Mouse (Mus musculus) spleen, postnatal 4 days (tissue): ENCODE measurements around the gene Wdr11.

Experiments
- DNase-seq, 2 experiments: peaks; one replicate each; pipeline ENCODE4 v3.0.0; 2022; ENCODE audit warnings: low spot score in 2 of 2

Wdr11 gene

DNA sequence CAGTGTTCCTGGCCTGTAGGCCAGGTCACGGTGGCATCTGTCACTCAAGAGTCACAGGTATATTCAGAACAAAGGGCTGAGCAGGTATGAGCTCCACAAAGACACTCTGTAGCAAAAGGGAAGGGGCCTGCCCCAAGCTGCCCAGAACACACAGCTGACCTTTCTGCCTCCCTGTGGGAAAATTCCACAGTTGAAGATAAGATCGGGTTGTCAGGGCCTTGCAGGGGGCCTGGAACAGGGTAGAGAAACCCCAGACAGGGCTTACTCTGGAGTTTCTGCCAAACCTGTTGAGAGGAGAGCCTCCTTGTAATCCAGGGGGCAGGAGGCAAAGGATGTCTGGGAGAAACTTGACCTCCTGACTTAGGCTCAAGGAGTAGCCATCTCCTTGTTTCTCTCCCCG lies 90.9 kb downstream of the Wdr11 start:
- no peak for DNase-seq

DNA sequence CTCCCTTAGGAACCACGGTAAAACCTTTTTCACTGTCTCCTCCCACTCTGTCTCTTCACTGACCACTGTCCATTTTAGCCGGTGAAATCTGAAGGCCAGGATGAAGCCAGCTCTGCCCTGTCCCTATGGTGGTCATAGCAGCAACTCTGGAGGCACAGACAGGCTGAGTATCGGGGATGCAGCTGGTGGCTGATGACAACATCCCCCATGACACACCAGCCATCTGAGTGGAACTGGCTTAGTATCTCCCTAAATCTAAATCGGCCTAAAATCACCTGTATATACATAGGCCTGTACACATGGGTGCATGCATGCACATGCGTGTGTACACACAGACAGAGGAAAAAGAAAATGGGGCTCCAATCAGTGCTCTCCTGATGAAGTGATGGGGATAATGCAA lies 93.7 kb downstream of the Wdr11 start:
- no peak for DNase-seq
